7 mouse cellular contexts compared by ENCODE assay signal in the genomic region with DNA sequence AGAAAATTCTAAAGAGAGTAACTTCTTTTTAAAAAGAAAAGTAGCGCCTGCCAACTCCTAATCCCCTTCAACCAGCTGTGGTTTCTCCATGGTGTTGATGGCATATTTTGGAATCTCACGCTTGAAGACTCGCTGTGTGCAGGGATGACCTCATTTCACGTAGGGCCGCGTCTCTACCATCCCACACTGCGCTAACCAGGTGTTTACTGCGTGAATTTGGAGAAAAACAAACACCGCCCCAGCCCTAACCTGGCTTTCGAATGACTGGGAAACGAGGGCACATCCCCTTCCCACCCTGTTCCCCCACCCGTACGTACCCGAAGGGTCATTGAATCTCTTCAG. TPM values are rescaled to one million over a fixed set of nuclear protein-coding genes. Genes with fewer than 3 reads are reported as not detected.
A peak's percentile ranks its signal among the peaks of the same experiment; 100 is the strongest.
DNase-seq lines count a peak whose midpoint lies in the region; ATAC-seq lines count a peak whose summit lies in the region.

No protein-coding gene starts in this region.

- H3K4me1 ChIP-seq in neural tube, embryonic 11.5 days (ENCODE audit: control insufficient read depth, insufficient read depth, low read length) = peaks cover 14% of the 10 kb centered on the region; the same call in 1 of the 2 replicates
- H3K4me1 ChIP-seq in forebrain, embryonic 11.5 days (replicated peaks; ENCODE audit: control insufficient read depth, insufficient read depth, low read length) = peaks cover 8% of the 10 kb centered on the region; the same call in 1 of the 2 replicates
- H3K4me1 ChIP-seq in limb, embryonic 15.5 days = peaks cover 22% of the 10 kb centered on the region
- H3K4me1 ChIP-seq in stomach, embryonic 15.5 days = peaks cover 12% of the 10 kb centered on the region

- H3K4me3 ChIP-seq in neural tube, embryonic 11.5 days (ENCODE audit: low read depth, low read length) = peak overlapping the region; percentile 60
- peak overlapping the region; percentile 85 for H3K4me3 ChIP-seq in forebrain, embryonic 11.5 days (ENCODE audit: low read depth, low read length)
- peak overlapping the region; percentile 94 for H3K4me3 ChIP-seq in limb, embryonic 15.5 days
- H3K4me3 ChIP-seq in stomach, embryonic 15.5 days (replicated peaks) = peak overlapping the region; percentile 96

- WGBS in neural tube, embryonic 11.5 days = 1% methylated on average over 14 of the region's 14 CpGs
- WGBS in forebrain, embryonic 11.5 days = 1% methylated on average over 14 of the region's 14 CpGs
- WGBS in limb, embryonic 15.5 days = under 1% methylated on average over 14 of the region's 14 CpGs
- WGBS in stomach, embryonic 15.5 days = under 1% methylated on average over 14 of the region's 14 CpGs

- peak overlapping the region; percentile 69 for H3K4me2 ChIP-seq in neural tube, embryonic 11.5 days (ENCODE audit: low read depth)
- H3K4me2 ChIP-seq in forebrain, embryonic 11.5 days (ENCODE audit: low read depth, low read length, severe bottlenecking) = peak overlapping the region; percentile 40
- H3K4me2 ChIP-seq in limb, embryonic 15.5 days = peak overlapping the region; percentile 89
- H3K4me2 ChIP-seq in stomach, embryonic 15.5 days = peak overlapping the region; percentile 81

- H3K9ac ChIP-seq in neural tube, embryonic 11.5 days (ENCODE audit: low read length) = peak overlapping the region; percentile 56
- H3K9ac ChIP-seq in forebrain, embryonic 11.5 days (ENCODE audit: low read length) = peak overlapping the region; percentile 66
- H3K9ac ChIP-seq in limb, embryonic 15.5 days = peak overlapping the region; percentile 39; the same call in 1 of the 2 replicates
- peak overlapping the region; percentile 37 for H3K9ac ChIP-seq in stomach, embryonic 15.5 days

- peaks cover 7% of the 10 kb centered on the region for H3K36me3 ChIP-seq in neural tube, embryonic 11.5 days (ENCODE audit: control insufficient read depth, insufficient read depth, low read length)
- peaks cover 7% of the 10 kb centered on the region; the same call in 1 of the 2 replicates for H3K36me3 ChIP-seq in forebrain, embryonic 11.5 days (ENCODE audit: control insufficient read depth, insufficient read depth, low read length)
- peaks cover 21% of the 10 kb centered on the region for H3K36me3 ChIP-seq in limb, embryonic 15.5 days
- H3K36me3 ChIP-seq in stomach, embryonic 15.5 days = peaks cover 13% of the 10 kb centered on the region

- no peaks in the 10 kb centered on the region for H3K9me3 ChIP-seq in neural tube, embryonic 11.5 days (ENCODE audit: control insufficient read depth, low read length)
- no peaks in the 10 kb centered on the region for H3K9me3 ChIP-seq in forebrain, embryonic 11.5 days (ENCODE audit: control insufficient read depth, low read length)
- H3K9me3 ChIP-seq in limb, embryonic 15.5 days = no peaks in the 10 kb centered on the region
- H3K9me3 ChIP-seq in stomach, embryonic 15.5 days = no peaks in the 10 kb centered on the region

- no peaks in the 10 kb centered on the region for H3K27me3 ChIP-seq in neural tube, embryonic 11.5 days (ENCODE audit: control insufficient read depth, insufficient read depth, low read length)
- no peaks in the 10 kb centered on the region for H3K27me3 ChIP-seq in forebrain, embryonic 11.5 days (ENCODE audit: control insufficient read depth, insufficient read depth, low read length)
- H3K27me3 ChIP-seq in limb, embryonic 15.5 days = no peaks in the 10 kb centered on the region
- H3K27me3 ChIP-seq in stomach, embryonic 15.5 days (replicated peaks) = no peaks in the 10 kb centered on the region

- no peak overlapping the region for H3K27ac ChIP-seq in neural tube, embryonic 11.5 days (ENCODE audit: low read depth, low read length)
- H3K27ac ChIP-seq in forebrain, embryonic 11.5 days (ENCODE audit: low read depth, low read length) = no peak overlapping the region
- H3K27ac ChIP-seq in limb, embryonic 15.5 days = peak overlapping the region; percentile 47
- no peak overlapping the region for H3K27ac ChIP-seq in stomach, embryonic 15.5 days

- ATAC-seq in neural tube, embryonic 11.5 days (ENCODE audit: insufficient read depth, low FRiP score, low TSS enrichment) = no peak; the same call in 1 of the 2 replicates
- ATAC-seq in forebrain, embryonic 11.5 days (replicated peaks; ENCODE audit: low FRiP score) = peak; percentile 51
- ATAC-seq in limb, embryonic 15.5 days (ENCODE audit: insufficient number of reproducible peaks, low FRiP score, low TSS enrichment, low read depth) = 0 out of 2 replicates have a peak, but pooled peaks have one; percentile 9
- peak; percentile 40 for ATAC-seq in stomach, embryonic 15.5 days (ENCODE audit: insufficient read depth, low FRiP score, low read depth)
- ATAC-seq in CD4-positive, CD25-positive, alpha-beta regulatory T cell, adult 4 months = no peak

- no peak for DNase-seq in neural tube, embryonic 11.5 days (ENCODE audit: low spot score)
- DNase-seq in neural tube, embryonic 10.5 days (ENCODE audit: extremely low spot score, low spot score) = no peak
- no peak for DNase-seq in forebrain, embryonic 11.5 days (ENCODE audit: low spot score)
- no peak for DNase-seq in embryo, embryonic 9.5 days (ENCODE audit: extremely low spot score)

RNA-seq across cellular contexts. Expression of gene Hmmr, which starts 0.3 kb away (rescaled TPM):
- polyA plus RNA-seq in neural tube, embryonic 11.5 days (2014; fragmentation: Nextera tagmentation; extraction: Ambion mirVana) = 54.1 and 54.4 TPM in 2 replicates
- 69.5 and 75.9 TPM in 2 replicates for polyA plus RNA-seq in forebrain, embryonic 11.5 days (2014; fragmentation: Nextera tagmentation; extraction: Ambion mirVana)
- 36.7 and 37.0 TPM in 2 replicates for polyA plus RNA-seq in limb, embryonic 15.5 days (2015; fragmentation: Nextera tagmentation; extraction: Ambion mirVana)
- 48.0 and 51.0 TPM in 2 replicates for polyA plus RNA-seq in stomach, embryonic 15.5 days (2015; fragmentation: Nextera tagmentation; extraction: Ambion mirVana)
- 1 to 10 TPM; 3.6 to 7.1 TPM for polyA plus RNA-seq in CD4-positive, CD25-positive, alpha-beta regulatory T cell, adult 4 months (2017; shearing (Covaris generic))

RNA-seq across cellular contexts. Expression of gene Nudcd2, which starts 0.5 kb away (rescaled TPM):
- 166 and 171 TPM in 2 replicates for polyA plus RNA-seq in neural tube, embryonic 11.5 days (2014; fragmentation: Nextera tagmentation; extraction: Ambion mirVana)
- polyA plus RNA-seq in forebrain, embryonic 11.5 days (2014; fragmentation: Nextera tagmentation; extraction: Ambion mirVana) = 192 and 217 TPM in 2 replicates
- 120 and 129 TPM in 2 replicates for polyA plus RNA-seq in limb, embryonic 15.5 days (2015; fragmentation: Nextera tagmentation; extraction: Ambion mirVana)
- polyA plus RNA-seq in stomach, embryonic 15.5 days (2015; fragmentation: Nextera tagmentation; extraction: Ambion mirVana) = 130 and 151 TPM in 2 replicates
- polyA plus RNA-seq in CD4-positive, CD25-positive, alpha-beta regulatory T cell, adult 4 months (2017; shearing (Covaris generic)) = 10 to 100 TPM; 44.7 to 46.5 TPM

RNA-seq across cellular contexts. Expression of gene Ccng1, which starts 22.1 kb away (rescaled TPM):
- polyA plus RNA-seq in neural tube, embryonic 11.5 days (2014; fragmentation: Nextera tagmentation; extraction: Ambion mirVana) = 40.7 and 45.1 TPM in 2 replicates
- 39.5 and 42.6 TPM in 2 replicates for polyA plus RNA-seq in forebrain, embryonic 11.5 days (2014; fragmentation: Nextera tagmentation; extraction: Ambion mirVana)
- polyA plus RNA-seq in limb, embryonic 15.5 days (2015; fragmentation: Nextera tagmentation; extraction: Ambion mirVana) = 48.8 and 62.6 TPM in 2 replicates
- 49.4 and 57.8 TPM in 2 replicates for polyA plus RNA-seq in stomach, embryonic 15.5 days (2015; fragmentation: Nextera tagmentation; extraction: Ambion mirVana)
- 10 to 100 TPM; 60.0 to 72.4 TPM for polyA plus RNA-seq in CD4-positive, CD25-positive, alpha-beta regulatory T cell, adult 4 months (2017; shearing (Covaris generic))

RNA-seq across cellular contexts. Expression of gene Mat2b, which starts 38.0 kb away (rescaled TPM):
- polyA plus RNA-seq in neural tube, embryonic 11.5 days (2014; fragmentation: Nextera tagmentation; extraction: Ambion mirVana) = 97.5 and 99.5 TPM in 2 replicates
- polyA plus RNA-seq in forebrain, embryonic 11.5 days (2014; fragmentation: Nextera tagmentation; extraction: Ambion mirVana) = 91.6 and 96.5 TPM in 2 replicates
- polyA plus RNA-seq in limb, embryonic 15.5 days (2015; fragmentation: Nextera tagmentation; extraction: Ambion mirVana) = 104 and 109 TPM in 2 replicates
- 84.4 and 89.6 TPM in 2 replicates for polyA plus RNA-seq in stomach, embryonic 15.5 days (2015; fragmentation: Nextera tagmentation; extraction: Ambion mirVana)
- polyA plus RNA-seq in CD4-positive, CD25-positive, alpha-beta regulatory T cell, adult 4 months (2017; shearing (Covaris generic)) = 100 to 1,000 TPM; 238 to 255 TPM

Comparison
In these comparisons a context has a peak if more than half of its experiments do, and no peak if none do; other contexts are left out.
1. ATAC-seq: peak in forebrain, embryonic 11.5 days (single experiment), limb, embryonic 15.5 days (single experiment) and stomach, embryonic 15.5 days (single experiment); none in neural tube, embryonic 11.5 days (single experiment) and CD4-positive, CD25-positive, alpha-beta regulatory T cell, adult 4 months (single experiment).
2. Peak in every context shown above with its lines, with median percentiles within 50 percentile points of each other: H3K4me2 ChIP-seq, H3K4me3 ChIP-seq and H3K9ac ChIP-seq.